Mouse (Mus musculus): Measurements from ENCODE around the gene Gm20388.

The Gm20388 gene

GRCm38 (mm10) chr8:120977131-120977530 lies 1066.5 kb downstream of the Gm20388 start:
- intact Hi-C loops (cut with DNase I), result no loop called here

- intact Hi-C loops (cut with DNase I), result no loop called here
These were observed 1068.6 kb downstream of the Gm20388 start for GRCm38 (mm10) chr8:120979210-120979609.

GRCm38 (mm10) chr8:120980948-120981347 lies 1070.3 kb downstream of the Gm20388 start:
- intact Hi-C loops (cut with DNase I), result no loop called here

DNA sequence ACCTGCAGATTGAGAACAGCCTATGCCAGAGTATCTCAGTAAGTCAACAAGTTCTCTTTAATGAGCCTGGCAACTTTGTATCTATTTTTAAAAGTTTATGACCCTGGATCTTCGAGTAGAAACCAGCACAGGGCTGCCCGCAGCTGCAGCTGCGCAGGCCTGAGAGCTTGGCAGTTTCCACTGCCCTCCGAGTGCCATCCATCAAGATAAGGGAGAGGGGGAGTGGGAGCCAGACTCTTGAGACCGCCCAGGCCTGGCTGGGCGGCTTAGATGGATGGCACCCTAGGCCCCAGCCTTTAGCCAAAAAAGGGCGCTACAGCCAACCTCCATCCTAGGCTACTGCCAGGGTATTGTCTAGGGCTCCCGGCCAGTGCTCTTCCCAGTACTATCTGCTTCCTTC lies 1074.2 kb downstream of the Gm20388 start:
- intact Hi-C loops (cut with DNase I), result no loop called here

DNA sequence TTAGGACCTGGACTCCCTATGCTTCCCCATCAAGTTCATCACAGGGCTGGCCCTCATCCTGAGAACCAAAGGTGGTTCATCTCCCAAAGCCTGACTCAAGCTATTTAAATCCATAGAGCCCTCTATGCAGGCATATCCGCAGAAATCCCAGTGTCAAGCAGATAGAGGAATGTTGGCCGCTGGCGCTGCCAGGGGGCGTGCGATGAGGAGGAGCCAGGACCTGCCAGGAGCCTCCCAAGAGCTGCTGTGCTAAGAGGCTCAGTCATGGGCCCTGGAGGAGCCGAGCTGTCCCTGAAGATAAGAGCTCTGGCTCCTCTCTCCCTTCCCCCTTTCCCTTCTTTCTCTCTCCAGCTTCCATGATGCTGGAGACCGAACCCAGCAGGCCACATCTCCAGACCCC lies 1075.4 kb downstream of the Gm20388 start:
- intact Hi-C loops (cut with DNase I), result no loop called here

DNA sequence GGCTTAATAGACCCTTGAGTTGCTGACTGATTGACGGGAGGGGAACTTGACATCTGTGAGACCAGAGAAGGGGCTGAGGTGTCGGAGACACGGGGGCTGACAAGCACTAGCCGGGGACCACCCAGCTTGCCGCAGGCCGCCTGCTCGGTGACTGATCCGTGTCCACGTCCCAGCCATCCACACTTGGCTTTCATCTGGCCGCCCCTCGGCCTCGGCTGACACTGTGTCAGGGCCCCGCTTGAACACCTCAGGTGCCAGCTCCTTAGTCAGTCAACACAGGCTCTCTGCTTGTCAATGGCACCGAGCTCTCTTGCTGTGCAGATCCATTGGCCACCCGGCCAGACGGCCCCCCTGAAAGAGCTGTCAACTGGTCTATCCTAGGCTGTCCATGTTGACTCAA lies 1083.1 kb downstream of the Gm20388 start:
- intact Hi-C loops (cut with DNase I), result no loop called here

- intact Hi-C loops (cut with DNase I), result no loop called here
These were observed 1084.8 kb downstream of the Gm20388 start for GRCm38 (mm10) chr8:120995424-120995823.

- intact Hi-C loops (cut with DNase I), result no loop called here
These were observed 1086.4 kb downstream of the Gm20388 start for GRCm38 (mm10) chr8:120996905-120997581.

- intact Hi-C loops (cut with DNase I), result no loop called here
These were observed 1087.3 kb downstream of the Gm20388 start for GRCm38 (mm10) chr8:120997926-120998325.

DNA sequence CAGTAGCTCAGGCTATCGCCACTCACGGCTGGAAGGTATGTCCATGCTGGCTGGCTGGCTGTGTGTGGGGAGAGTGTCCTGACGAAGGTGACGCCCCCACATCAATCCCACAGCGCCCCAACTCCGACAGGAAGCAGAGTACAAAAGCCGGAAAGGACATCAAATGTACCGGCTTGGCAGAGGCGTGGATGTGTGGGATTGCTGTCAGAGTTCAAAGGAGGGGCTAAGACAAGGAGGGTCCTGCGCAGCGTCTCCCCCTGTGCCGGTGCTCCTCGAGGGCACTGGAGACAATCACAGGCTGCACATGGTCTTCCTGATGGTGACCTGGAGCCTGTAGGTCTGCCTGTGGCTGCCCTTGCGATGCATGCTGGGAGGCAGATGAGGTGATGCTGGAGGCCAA lies 1088.3 kb downstream of the Gm20388 start:
- intact Hi-C loops (cut with DNase I), result no loop called here

DNA sequence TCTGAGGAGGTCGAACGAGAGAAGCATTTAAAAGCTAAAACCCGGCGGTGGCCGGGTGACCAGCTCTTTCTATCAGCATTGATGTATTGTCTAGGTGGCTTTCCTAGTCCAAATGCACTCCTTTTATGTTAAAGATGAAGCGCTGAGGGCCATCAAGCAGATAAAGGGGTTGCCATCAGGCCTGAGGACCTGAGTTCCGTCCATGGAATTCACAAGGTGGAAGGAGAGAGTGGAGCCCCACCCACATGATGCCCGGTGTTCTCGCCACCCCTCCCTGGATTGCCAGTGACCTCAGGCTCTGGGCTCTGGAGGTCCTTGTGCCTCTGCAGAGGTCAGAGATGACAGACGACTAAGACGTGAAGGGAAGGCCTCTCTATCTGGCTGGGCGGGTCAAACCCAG lies 1091.3 kb downstream of the Gm20388 start:
- intact Hi-C loops (cut with DNase I), result no loop called here

- intact Hi-C loops (cut with DNase I), result no loop called here
These were observed 1092.4 kb downstream of the Gm20388 start for GRCm38 (mm10) chr8:121002871-121003539.

- intact Hi-C loops (cut with DNase I), result no loop called here
These were observed 1093.0 kb downstream of the Gm20388 start for GRCm38 (mm10) chr8:121003639-121004038.

GRCm38 (mm10) chr8:121013318-121013717 lies 1102.7 kb downstream of the Gm20388 start:
- intact Hi-C loops (cut with DNase I), result no loop called here

GRCm38 (mm10) chr8:121016621-121017020 lies 1106.0 kb downstream of the Gm20388 start:
- intact Hi-C loops (cut with DNase I), result no loop called here

DNA sequence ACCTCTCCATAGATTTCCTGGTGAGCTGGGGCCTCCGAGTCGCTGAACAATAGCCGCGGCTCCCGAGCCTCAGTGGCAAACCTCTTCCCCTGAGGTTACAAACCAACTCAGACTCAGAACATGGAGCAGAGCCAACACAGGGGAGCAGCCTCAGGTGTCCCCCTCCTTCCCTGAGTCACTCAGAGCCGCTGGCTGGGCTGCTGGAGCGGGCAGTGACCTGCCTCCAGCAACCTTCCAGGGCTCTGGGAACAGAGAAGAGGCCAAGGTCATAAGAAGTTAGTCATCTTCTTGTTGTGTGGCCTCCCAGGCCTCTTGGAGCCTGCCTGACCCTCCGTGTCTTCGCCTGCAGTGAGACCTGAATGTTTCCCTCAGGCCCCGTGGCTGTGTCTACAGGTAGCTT lies 1107.6 kb downstream of the Gm20388 start:
- intact Hi-C loops (cut with DNase I), result no loop called here

GRCm38 (mm10) chr8:121021488-121021887 lies 1110.8 kb downstream of the Gm20388 start:
- intact Hi-C loops (cut with DNase I), result no loop called here

GRCm38 (mm10) chr8:121023003-121023402 lies 1112.4 kb downstream of the Gm20388 start:
- intact Hi-C loops (cut with DNase I), result no loop called here

GRCm38 (mm10) chr8:121023736-121024135 lies 1113.1 kb downstream of the Gm20388 start:
- intact Hi-C loops (cut with DNase I), result no loop called here

DNA sequence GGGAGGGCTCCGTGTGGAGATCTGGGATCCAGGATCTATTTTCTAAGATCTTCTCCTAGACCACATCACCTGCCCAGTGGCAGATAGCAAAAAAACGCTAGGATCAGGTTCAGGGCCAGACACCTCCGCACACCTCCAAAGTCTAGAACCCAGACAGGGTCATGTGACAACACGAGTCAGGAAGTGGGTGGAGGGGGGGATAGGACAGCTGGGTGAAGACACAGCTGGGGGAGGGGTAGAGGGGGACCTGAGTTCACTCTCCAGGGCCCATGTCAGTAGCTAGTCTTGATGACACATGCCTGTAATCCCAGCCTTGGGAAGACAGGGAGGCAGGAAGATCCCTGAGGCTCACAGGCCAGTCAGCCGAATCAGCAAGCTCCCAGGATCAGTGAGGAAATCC lies 1114.8 kb downstream of the Gm20388 start:
- intact Hi-C loops (cut with DNase I), result no loop called here

- intact Hi-C loops (cut with DNase I), result no loop called here
These were observed 1117.1 kb downstream of the Gm20388 start for GRCm38 (mm10) chr8:121027787-121028186.

DNA sequence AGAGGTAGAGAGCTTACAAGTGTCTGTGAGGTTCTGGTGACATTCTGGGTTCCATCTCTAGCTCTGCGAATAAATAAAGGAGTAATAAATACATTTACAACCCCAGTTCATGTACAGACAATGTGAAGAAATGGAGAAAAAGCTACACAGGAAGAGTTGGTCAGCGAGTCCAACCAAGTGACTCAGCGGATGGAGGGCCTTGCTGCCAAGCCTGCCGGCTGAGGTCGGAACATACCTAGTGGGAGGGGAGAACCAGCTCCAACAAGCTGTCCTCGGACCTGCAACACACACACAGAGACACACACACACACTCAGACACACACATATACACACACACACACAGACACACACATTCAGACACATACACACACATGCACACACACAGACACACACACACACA lies 1118.4 kb downstream of the Gm20388 start:
- intact Hi-C loops (cut with DNase I), result no loop called here

DNA sequence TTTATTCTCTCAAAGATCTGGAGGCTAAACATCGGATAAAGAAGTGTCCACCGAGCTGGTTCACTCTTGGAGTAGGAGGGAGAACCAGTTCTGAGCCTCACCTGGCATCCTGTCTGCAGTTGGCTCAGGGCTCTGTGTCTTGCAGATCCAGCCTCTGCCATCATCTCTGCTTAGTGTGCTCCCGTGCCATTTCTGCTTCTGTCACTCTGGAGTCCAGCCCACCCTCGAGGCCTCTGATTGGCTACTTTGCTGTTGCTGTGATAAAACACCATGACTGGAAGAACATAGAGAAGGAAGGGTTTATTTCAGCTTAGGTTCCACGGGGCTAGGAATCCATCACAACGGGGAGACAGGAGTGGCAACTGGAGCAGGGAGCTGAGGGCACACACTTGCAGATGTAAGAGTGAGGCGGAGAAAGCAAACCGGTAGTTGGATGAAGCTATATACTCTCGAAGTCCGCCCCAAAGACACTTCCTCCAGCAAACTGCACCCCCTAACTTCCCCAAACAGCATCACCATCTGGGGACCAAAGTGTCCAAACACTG lies 1119.9 kb downstream of the Gm20388 start:
- intact Hi-C loops (cut with DNase I), result no loop called here

All from adrenal gland (tissue).